Mouse (Mus musculus) heart, embryonic 14.5 days (tissue): ENCODE data around the gene Mgat4d. TPM values are rescaled to one million over a fixed set of nuclear protein-coding genes. Genes with fewer than 3 reads are reported as not detected.
"Not testable (repeated sequence)": the region's sequence is repeated elsewhere in the genome, so short reads cannot be mapped to it uniquely, and the experiment has no call there.

ENCODE experiments used
- ATAC-seq: fragments of 200-750 bp; cut with Nextera tagmentation; 2 replicates; pipeline ENCODE4 v1.8.0; 2017; ENCODE audit warnings: low read depth, moderate TSS enrichment; ENCODE audit not compliant: insufficient number of reproducible peaks, insufficient read depth, low FRiP score
- H3K27ac ChIP-seq, 2 experiments: fragments of 200-500 bp in 1 of 2; fragments of 300-500 bp in 1 of 2; sonication (generic) in 1 of 2; replicated peaks in 1 of 2; 2 replicates each; pipeline ENCODE4 v1.5.1; 2012 to 2014; ENCODE audit warnings: low read depth in 2 of 2, low read length in 2 of 2, control low read depth in 1 of 2, mild to moderate bottlenecking in 1 of 2, mixed read lengths in 1 of 2; ENCODE audit not compliant: control insufficient read depth in 1 of 2, insufficient read depth in 1 of 2
- H3K27me3 ChIP-seq: fragments of 300-500 bp; sonication (generic); 2 replicates; pipeline ENCODE4 v1.6.1; 2014; ENCODE audit warnings: mild to moderate bottlenecking, low read length, control low read depth; ENCODE audit not compliant: control insufficient read depth, insufficient read depth
- H3K36me3 ChIP-seq: fragments of 300-500 bp; sonication (generic); 2 replicates; pipeline ENCODE4 v1.6.1; 2014; ENCODE audit warnings: mild to moderate bottlenecking, control low read depth, low read length, mixed read lengths; ENCODE audit not compliant: control insufficient read depth, insufficient read depth
- H3K4me1 ChIP-seq, 2 experiments: fragments of 200-500 bp in 1 of 2; fragments of 300-500 bp in 1 of 2; sonication (generic) in 1 of 2; 2 replicates each; pipeline ENCODE4 v1.6.1; 2012 to 2014; ENCODE audit warnings: low read length in 2 of 2, control low read depth in 1 of 2, mixed read lengths in 1 of 2; ENCODE audit not compliant: control insufficient read depth in 2 of 2, insufficient read depth in 2 of 2
- H3K4me2 ChIP-seq: fragments of 300-500 bp; sonication (generic); 2 replicates; pipeline ENCODE4 v1.6.1; 2014; ENCODE audit warnings: mild to moderate bottlenecking, low read length
- H3K4me3 ChIP-seq, 2 experiments: fragments of 200-500 bp in 1 of 2; fragments of 300-500 bp in 1 of 2; sonication (generic) in 1 of 2; 2 replicates each; pipeline ENCODE4 v1.5.1; 2012 to 2014; ENCODE audit warnings: low read length in 2 of 2, mild to moderate bottlenecking in 2 of 2, control low read depth in 1 of 2, low read depth in 1 of 2, moderate library complexity in 1 of 2; ENCODE audit not compliant: control insufficient read depth in 1 of 2, insufficient read depth in 1 of 2
- H3K9ac ChIP-seq: fragments of 300-500 bp; sonication (generic); 2 replicates; pipeline ENCODE4 v1.6.1; 2014; ENCODE audit warnings: mild to moderate bottlenecking, low read length
- H3K9me3 ChIP-seq: fragments of 300-500 bp; sonication (generic); 2 replicates; pipeline ENCODE4 v1.6.1; 2016; ENCODE audit warnings: low read length, control low read depth; ENCODE audit not compliant: control insufficient read depth
- WGBS: fragments of 180-500 bp; shearing (Covaris S2); extraction: QIAGEN DNeasy Blood & Tissue Kit; methylation state at CpG from one replicate; pipeline ENCODE4 v1.1.7; 2014; 5-methylcytosine and 5-hydroxymethylcytosine counted together
- polyA plus RNA-seq: library from polyadenylated mRNA; unstranded; fragments of >200 nt; fragmentation: Nextera tagmentation; extraction: Ambion mirVana; gene quantifications from 2 replicates; pipeline ENCODE4 v1.2.1, GENCODE M21; 2014

Gene Mgat4d
- not detected in 2 replicates for polyA plus RNA-seq

GRCm38 (mm10) chr8:83348263-83348662 is at the start of gene Mgat4d:
Gene Mgat4d, plus strand, starts transcription at chr8:83348471.
- no peak within 1 kb of the TSS for H3K9ac ChIP-seq
- ATAC-seq = no peak
- no peak within 1 kb of the TSS for H3K27ac ChIP-seq
- H3K27me3 ChIP-seq = 0 out of 2 replicates have a peak, but pooled peaks cover 5% of the 10 kb centered on the region
- no peaks in the 10 kb centered on the region for H3K9me3 ChIP-seq
- no peaks in the 10 kb centered on the region for H3K36me3 ChIP-seq
- no peak within 1 kb of the TSS for H3K4me3 ChIP-seq
- WGBS = 55% methylated on average over 16 of the region's 18 CpGs
- no peak within 1 kb of the TSS for H3K4me2 ChIP-seq
- H3K4me1 ChIP-seq = no peaks in the 10 kb centered on the region

DNA sequence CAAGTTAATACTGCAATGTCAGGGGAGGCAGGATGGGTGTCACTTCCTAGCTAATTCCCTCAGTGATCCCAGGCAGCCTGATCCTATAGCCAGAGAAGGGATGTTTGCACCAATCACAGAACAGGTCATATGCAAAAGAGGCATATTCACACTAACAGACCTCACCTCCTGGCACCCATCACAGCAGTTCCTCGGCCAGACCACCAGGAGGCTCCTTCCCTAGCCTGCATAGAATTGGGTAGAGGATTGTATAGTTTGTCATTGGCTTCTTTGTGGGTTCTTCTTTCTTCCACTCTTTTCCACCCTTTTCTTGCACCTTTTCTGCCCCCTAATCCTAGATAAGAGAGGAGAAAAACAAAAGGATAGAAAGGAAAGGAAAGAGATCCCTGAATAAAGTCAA is 48.1 kb upstream of the Mgat4d start:
- Histone ChIP-seq H3K4me2 (no peak overlapping the region), H3K27me3 (no peaks in the 10 kb centered on the region), H3K27ac (no peak overlapping the region), H3K9ac (no peak overlapping the region), H3K4me1 (no peaks in the 10 kb centered on the region), H3K36me3 (no peaks in the 10 kb centered on the region), H3K4me3 (no peak overlapping the region), H3K9me3 (0 out of 2 replicates have a peak, but pooled peaks cover 4% of the 10 kb centered on the region)
- 57% methylated on average over 1 of the region's 1 CpGs for WGBS
- ATAC-seq = no peak

GRCm38 (mm10) chr8:83304946-83305345 is 43.3 kb upstream of the Mgat4d start:
- Histone ChIP-seq H3K4me2 (no peak overlapping the region), H3K27ac (no peak overlapping the region), H3K4me1 (no peaks in the 10 kb centered on the region), H3K27me3 (no peaks in the 10 kb centered on the region), H3K4me3 (no peak overlapping the region), H3K9me3 (0 out of 2 replicates have a peak, but pooled peaks cover 4% of the 10 kb centered on the region), H3K36me3 (no peaks in the 10 kb centered on the region), H3K9ac (no peak overlapping the region)
- ATAC-seq = no peak
- WGBS = 90% methylated on average over 1 of the region's 1 CpGs

GRCm38 (mm10) chr8:83309836-83310235 is 38.4 kb upstream of the Mgat4d start:
- H3K9ac ChIP-seq = no peak overlapping the region
- no peaks in the 10 kb centered on the region for H3K9me3 ChIP-seq
- no peak overlapping the region for H3K4me3 ChIP-seq
- ATAC-seq = no peak
- H3K4me2 ChIP-seq = no peak overlapping the region
- H3K27me3 ChIP-seq = no peaks in the 10 kb centered on the region
- H3K4me1 ChIP-seq = no peaks in the 10 kb centered on the region
- WGBS = 89% methylated on average over 6 of the region's 6 CpGs
- H3K36me3 ChIP-seq = peaks cover 16% of the 10 kb centered on the region
- H3K27ac ChIP-seq = no peak overlapping the region

DNA sequence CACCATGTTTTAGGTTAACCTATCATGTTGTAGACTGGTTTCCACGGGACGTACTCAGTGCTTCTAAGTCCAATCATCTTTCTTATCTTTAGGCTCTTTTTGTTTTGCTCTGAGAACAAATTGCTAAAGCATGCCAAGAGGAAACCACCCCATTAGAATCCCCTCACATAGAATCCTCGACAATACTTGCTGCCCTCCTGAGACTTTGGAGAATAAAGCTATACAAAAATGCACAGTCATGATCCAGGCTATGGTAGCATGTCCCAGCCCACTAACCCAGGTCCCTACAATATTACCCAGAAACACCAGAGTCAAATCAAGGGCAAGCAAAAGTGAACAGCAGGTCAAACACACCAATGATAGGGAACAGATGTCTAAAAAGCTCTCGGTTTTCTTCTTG is 33.2 kb upstream of the Mgat4d start:
- not testable (repeated sequence) for H3K9ac ChIP-seq, H3K9me3 ChIP-seq, H3K27me3 ChIP-seq, H3K4me2 ChIP-seq, H3K27ac ChIP-seq, H3K4me1 ChIP-seq, H3K4me3 ChIP-seq, ATAC-seq
- H3K36me3 ChIP-seq = peaks cover 54% of the 10 kb centered on the region
- 81% methylated on average over 4 of the region's 4 CpGs for WGBS

- Histone ChIP-seq H3K9me3 (no peaks in the 10 kb centered on the region), H3K36me3 (peaks cover 59% of the 10 kb centered on the region)
These were observed 32.6 kb upstream of the Mgat4d start for GRCm38 (mm10) chr8:83315691-83316090.

GRCm38 (mm10) chr8:83320543-83320942 is 27.7 kb upstream of the Mgat4d start:
- no peak overlapping the region for H3K4me3 ChIP-seq
- ATAC-seq = no peak
- H3K4me1 ChIP-seq = no peaks in the 10 kb centered on the region
- H3K27ac ChIP-seq = no peak overlapping the region
- H3K9ac ChIP-seq = no peak overlapping the region
- no peaks in the 10 kb centered on the region for H3K27me3 ChIP-seq
- no peak overlapping the region for H3K4me2 ChIP-seq
- 71% methylated on average over 3 of the region's 3 CpGs for WGBS
- no peaks in the 10 kb centered on the region for H3K9me3 ChIP-seq
- H3K36me3 ChIP-seq = peaks cover 50% of the 10 kb centered on the region

More at GRCm38 (mm10) chr8:83315691-83316090, 32.6 kb upstream of the Mgat4d start:
- Histone ChIP-seq H3K27ac (no peak overlapping the region), H3K9ac (no peak overlapping the region), H3K4me1 (no peaks in the 10 kb centered on the region), H3K4me3 (no peak overlapping the region), H3K27me3 (no peaks in the 10 kb centered on the region), H3K4me2 (no peak overlapping the region)
- WGBS = 78% methylated on average over 2 of the region's 2 CpGs
- no peak for ATAC-seq

DNA sequence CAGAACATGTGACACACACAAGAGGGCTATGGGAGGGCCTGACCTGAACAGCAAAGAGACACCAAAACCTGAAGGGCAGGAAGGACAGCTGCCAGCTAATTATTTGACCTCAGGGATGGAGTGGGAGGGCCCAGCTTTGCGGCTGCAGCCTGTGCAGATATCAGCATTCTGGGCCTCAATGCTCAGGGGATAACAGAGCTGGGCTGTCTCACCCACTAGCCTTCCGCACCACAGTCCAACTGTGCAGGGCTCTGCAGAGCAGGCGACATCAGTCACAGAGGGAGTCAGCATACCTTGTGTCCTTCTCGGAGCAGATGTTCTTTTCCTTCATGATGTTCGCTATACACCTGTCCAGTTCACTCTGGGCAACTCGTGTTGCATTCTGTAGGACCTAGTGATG is 25.9 kb upstream of the Mgat4d start:
- Histone ChIP-seq H3K9me3 (no peaks in the 10 kb centered on the region), H3K27me3 (no peaks in the 10 kb centered on the region), H3K4me2 (no peak overlapping the region), H3K9ac (no peak overlapping the region), H3K36me3 (peaks cover 39% of the 10 kb centered on the region), H3K27ac (no peak overlapping the region), H3K4me1 (no peaks in the 10 kb centered on the region), H3K4me3 (no peak overlapping the region)
- ATAC-seq = no peak
- WGBS = 73% methylated on average over 6 of the region's 6 CpGs
